Mouse (Mus musculus) bone marrow, adult 2 months (tissue): ENCODE measurements around the gene Riok1.

Source experiments
- CTCF ChIP-seq: fragments of 200-500 bp; IDR thresholded peaks from 2 replicates; pipeline ENCODE4 v1.5.1; 2011; ENCODE audit warnings: low read length, control low read depth; ENCODE audit not compliant: control insufficient read depth, insufficient read depth
- POLR2A ChIP-seq: fragments of 200-500 bp; IDR thresholded peaks from 2 replicates; pipeline ENCODE4 v1.6.1; 2011; ENCODE audit warnings: low read depth, mild to moderate bottlenecking, control low read depth, low read length, borderline replicate concordance; ENCODE audit not compliant: control insufficient read depth

DNA sequence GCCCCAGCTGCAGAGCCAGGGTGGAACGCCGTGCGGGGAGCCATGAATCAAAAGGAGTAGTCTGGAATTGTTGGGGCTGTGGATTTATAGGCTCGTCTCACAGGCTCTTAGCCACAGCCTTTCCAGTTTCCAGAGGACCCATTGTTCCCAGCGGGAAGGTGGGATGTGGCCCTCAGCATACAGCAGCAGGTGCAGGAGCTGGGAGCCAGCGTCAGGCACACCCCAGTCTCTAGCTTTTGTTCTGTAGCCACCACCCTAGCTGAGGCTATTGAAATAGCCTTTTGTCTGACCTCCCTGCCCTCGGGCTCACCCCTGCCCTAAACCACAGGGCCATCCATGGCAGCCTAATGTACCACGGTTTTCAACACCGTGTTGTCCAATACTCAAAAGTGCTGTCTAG, 72.3 kb downstream of the Riok1 start:
- TF ChIP-seq CTCF: no peak
- TF ChIP-seq POLR2A: no peak
